Mouse (Mus musculus) inflammation-experienced regulatory T-cells (primary cell): ENCODE data around the gene Rras2. TPM values are rescaled to one million over a fixed set of nuclear protein-coding genes. Genes with fewer than 3 reads are reported as not detected.

Experiments
- polyA plus RNA-seq, 2 experiments: library from polyadenylated mRNA; unstranded; fragments of 100-300 nt; shearing (Covaris generic); gene quantifications; one replicate each; pipeline ENCODE4 v1.2.1; 2017

The Rras2 gene
- 10 to 100 TPM; 30.5 to 43.8 TPM for polyA plus RNA-seq

GRCm38 (mm10) chr7:114117444-114117905 lies at the start of gene Rras2:
Rras2 (minus strand) TSS chr7:114117781.

Other genes with a start within 250 kb of the Rras2 start
- gene Copb1, start 136.9 kb upstream of the Rras2 start, polyA plus RNA-seq, result 100 to 1,000 TPM; 111 to 121 TPM
- 100 to 1,000 TPM; 240 to 259 TPM for gene Psma1, start 158.3 kb upstream of the Rras2 start, polyA plus RNA-seq